Mouse (Mus musculus): ENCODE results near the gene Syndig1l. TPM values are rescaled to one million over a fixed set of nuclear protein-coding genes. Genes with fewer than 3 reads are reported as not detected.

Syndig1l gene
- polyA plus RNA-seq, 1 experiment from 2014 or later, result 0.60 TPM

- Histone ChIP-seq H3K4me2 (replicated peaks; ENCODE audit: low read depth, low read length) (no peak overlapping the region), H3K9ac (ENCODE audit: low read depth, low read length) (no peak overlapping the region), H3K9me3 (ENCODE audit: control insufficient read depth, low read length) (no peaks in the 10 kb centered on the region), H3K36me3 (ENCODE audit: control insufficient read depth, insufficient read depth, low read length) (no peaks in the 10 kb centered on the region), H3K4me3 (ENCODE audit: low read depth, low read length) (no peak overlapping the region), H3K27me3 (ENCODE audit: control insufficient read depth, insufficient read depth, low read length) (no peaks in the 10 kb centered on the region), H3K27ac (ENCODE audit: low read depth, low read length) (no peak overlapping the region), H3K4me1 (replicated peaks; ENCODE audit: control insufficient read depth, insufficient read depth, low read length) (no peaks in the 10 kb centered on the region)
- ATAC-seq (ENCODE audit: low FRiP score) (no peak), DNase-seq (ENCODE audit: low spot score) (no peak)
- WGBS, result 87% methylated on average over 4 of the region's 4 CpGs
These were observed 11.1 kb downstream of the Syndig1l start for GRCm38 (mm10) chr12:84687531-84687930.

- no peak overlapping the region for H3K4me3 ChIP-seq (ENCODE audit: low read depth, low read length)
- no peaks in the 10 kb centered on the region for H3K27me3 ChIP-seq (ENCODE audit: control insufficient read depth, insufficient read depth, low read length)
- no peaks in the 10 kb centered on the region for H3K9me3 ChIP-seq (ENCODE audit: control insufficient read depth, low read length)
- ATAC-seq (ENCODE audit: low FRiP score) (no peak), DNase-seq (ENCODE audit: low spot score) (peak; percentile 16)
- 13% methylated on average over 4 of the region's 4 CpGs for WGBS
- no peaks in the 10 kb centered on the region for H3K36me3 ChIP-seq (ENCODE audit: control insufficient read depth, insufficient read depth, low read length)
- no peak overlapping the region for H3K4me2 ChIP-seq (replicated peaks; ENCODE audit: low read depth, low read length)
- no peak overlapping the region for H3K9ac ChIP-seq (ENCODE audit: low read depth, low read length)
- no peaks in the 10 kb centered on the region for H3K4me1 ChIP-seq (replicated peaks; ENCODE audit: control insufficient read depth, insufficient read depth, low read length)
- no peak overlapping the region for H3K27ac ChIP-seq (ENCODE audit: low read depth, low read length)
These were observed 12.5 kb downstream of the Syndig1l start for GRCm38 (mm10) chr12:84686176-84686575.

GRCm38 (mm10) chr12:84684569-84684968 lies 14.1 kb downstream of the Syndig1l start:
- 78% methylated on average over 7 of the region's 7 CpGs for WGBS

GRCm38 (mm10) chr12:84676011-84676410 lies 22.6 kb downstream of the Syndig1l start:
- Histone ChIP-seq H3K27ac (ENCODE audit: low read depth, low read length) (no peak overlapping the region), H3K27me3 (ENCODE audit: control insufficient read depth, insufficient read depth, low read length) (no peaks in the 10 kb centered on the region; the same call in 1 of the 2 replicates), H3K4me2 (replicated peaks; ENCODE audit: low read depth, low read length) (no peak overlapping the region), H3K9ac (ENCODE audit: low read depth, low read length) (no peak overlapping the region), H3K4me1 (replicated peaks; ENCODE audit: control insufficient read depth, insufficient read depth, low read length) (no peaks in the 10 kb centered on the region; the same call in 1 of the 2 replicates), H3K4me3 (ENCODE audit: low read depth, low read length) (no peak overlapping the region), H3K36me3 (ENCODE audit: control insufficient read depth, insufficient read depth, low read length) (no peaks in the 10 kb centered on the region), H3K9me3 (ENCODE audit: control insufficient read depth, low read length) (no peaks in the 10 kb centered on the region)
- ATAC-seq (ENCODE audit: low FRiP score), result no peak
- 68% methylated on average over 3 of the region's 3 CpGs for WGBS
- no peak for DNase-seq (ENCODE audit: low spot score)

More at GRCm38 (mm10) chr12:84684569-84684968, 14.1 kb downstream of the Syndig1l start:
- no peaks in the 10 kb centered on the region for H3K36me3 ChIP-seq (ENCODE audit: control insufficient read depth, insufficient read depth, low read length)
- no peaks in the 10 kb centered on the region for H3K9me3 ChIP-seq (ENCODE audit: control insufficient read depth, low read length)
- no peak overlapping the region for H3K4me3 ChIP-seq (ENCODE audit: low read depth, low read length)
- no peaks in the 10 kb centered on the region for H3K4me1 ChIP-seq (replicated peaks; ENCODE audit: control insufficient read depth, insufficient read depth, low read length)
- no peak overlapping the region for H3K27ac ChIP-seq (ENCODE audit: low read depth, low read length)
- no peak for DNase-seq (ENCODE audit: low spot score)
- ATAC-seq (ENCODE audit: low FRiP score), result no peak
- no peaks in the 10 kb centered on the region; the same call in 1 of the 2 replicates for H3K27me3 ChIP-seq (ENCODE audit: control insufficient read depth, insufficient read depth, low read length)
- no peak overlapping the region for H3K9ac ChIP-seq (ENCODE audit: low read depth, low read length)
- H3K4me2 ChIP-seq (replicated peaks; ENCODE audit: low read depth, low read length), result no peak overlapping the region

GRCm38 (mm10) chr12:84674666-84675526 lies 23.7 kb downstream of the Syndig1l start:
- no peak overlapping the region for H3K9ac ChIP-seq (ENCODE audit: low read depth, low read length)
- no peaks in the 10 kb centered on the region for H3K36me3 ChIP-seq (ENCODE audit: control insufficient read depth, insufficient read depth, low read length)
- no peak for ATAC-seq (ENCODE audit: low FRiP score)
- 43% methylated on average over 14 of the region's 14 CpGs for WGBS
- H3K4me1 ChIP-seq (replicated peaks; ENCODE audit: control insufficient read depth, insufficient read depth, low read length), result no peaks in the 10 kb centered on the region; the same call in 1 of the 2 replicates
- H3K27me3 ChIP-seq (ENCODE audit: control insufficient read depth, insufficient read depth, low read length), result no peaks in the 10 kb centered on the region
- H3K9me3 ChIP-seq (ENCODE audit: control insufficient read depth, low read length), result no peaks in the 10 kb centered on the region
- H3K4me2 ChIP-seq (replicated peaks; ENCODE audit: low read depth, low read length), result no peak overlapping the region
- no peak for DNase-seq (ENCODE audit: low spot score)
- no peak overlapping the region for H3K4me3 ChIP-seq (ENCODE audit: low read depth, low read length)
- no peak overlapping the region; the same call in 1 of the 2 replicates for H3K27ac ChIP-seq (ENCODE audit: low read depth, low read length)

GRCm38 (mm10) chr12:84671646-84672045 lies 27.0 kb downstream of the Syndig1l start:
- no peak for ATAC-seq (ENCODE audit: low FRiP score)
- no peaks in the 10 kb centered on the region for H3K9me3 ChIP-seq (ENCODE audit: control insufficient read depth, low read length)
- no peak overlapping the region for H3K27ac ChIP-seq (ENCODE audit: low read depth, low read length)
- H3K4me2 ChIP-seq (replicated peaks; ENCODE audit: low read depth, low read length), result no peak overlapping the region
- no peaks in the 10 kb centered on the region for H3K36me3 ChIP-seq (ENCODE audit: control insufficient read depth, insufficient read depth, low read length)
- DNase-seq (ENCODE audit: low spot score), result no peak
- WGBS, result 25% methylated on average over 10 of the region's 10 CpGs
- no peak overlapping the region for H3K4me3 ChIP-seq (ENCODE audit: low read depth, low read length)
- H3K9ac ChIP-seq (ENCODE audit: low read depth, low read length), result no peak overlapping the region
- H3K4me1 ChIP-seq (replicated peaks; ENCODE audit: control insufficient read depth, insufficient read depth, low read length), result no peaks in the 10 kb centered on the region; the same call in 1 of the 2 replicates
- H3K27me3 ChIP-seq (ENCODE audit: control insufficient read depth, insufficient read depth, low read length), result no peaks in the 10 kb centered on the region

- Histone ChIP-seq H3K27ac (ENCODE audit: low read depth, low read length) (no peak overlapping the region), H3K9me3 (ENCODE audit: control insufficient read depth, low read length) (no peaks in the 10 kb centered on the region), H3K4me1 (replicated peaks; ENCODE audit: control insufficient read depth, insufficient read depth, low read length) (no peaks in the 10 kb centered on the region; the same call in 1 of the 2 replicates), H3K4me2 (replicated peaks; ENCODE audit: low read depth, low read length) (no peak overlapping the region), H3K27me3 (ENCODE audit: control insufficient read depth, insufficient read depth, low read length) (no peaks in the 10 kb centered on the region), H3K36me3 (ENCODE audit: control insufficient read depth, insufficient read depth, low read length) (no peaks in the 10 kb centered on the region), H3K4me3 (ENCODE audit: low read depth, low read length) (no peak overlapping the region), H3K9ac (ENCODE audit: low read depth, low read length) (no peak overlapping the region)
- WGBS, result 88% methylated on average over 3 of the region's 3 CpGs
- DNase-seq (ENCODE audit: low spot score) (peak; percentile 30), ATAC-seq (ENCODE audit: low FRiP score) (no peak)
These were observed 28.1 kb downstream of the Syndig1l start for GRCm38 (mm10) chr12:84670555-84670954.

GRCm38 (mm10) chr12:84653912-84654311 lies 44.7 kb downstream of the Syndig1l start:
- no peaks in the 10 kb centered on the region for H3K9me3 ChIP-seq (ENCODE audit: control insufficient read depth, low read length)
- no peaks in the 10 kb centered on the region; the same call in 1 of the 2 replicates for H3K4me1 ChIP-seq (replicated peaks; ENCODE audit: control insufficient read depth, insufficient read depth, low read length)
- H3K9ac ChIP-seq (ENCODE audit: low read depth, low read length), result no peak overlapping the region
- DNase-seq (ENCODE audit: low spot score) (peak; percentile 83), ATAC-seq (ENCODE audit: low FRiP score) (no peak)
- H3K27me3 ChIP-seq (ENCODE audit: control insufficient read depth, insufficient read depth, low read length), result no peaks in the 10 kb centered on the region; the same call in 1 of the 2 replicates
- no peak overlapping the region for H3K4me3 ChIP-seq (ENCODE audit: low read depth, low read length)
- no peak overlapping the region for H3K27ac ChIP-seq (ENCODE audit: low read depth, low read length)
- H3K36me3 ChIP-seq (ENCODE audit: control insufficient read depth, insufficient read depth, low read length), result no peaks in the 10 kb centered on the region
- no peak overlapping the region for H3K4me2 ChIP-seq (replicated peaks; ENCODE audit: low read depth, low read length)
- WGBS, result 22% methylated on average over 3 of the region's 3 CpGs

- no peak overlapping the region for H3K9ac ChIP-seq (ENCODE audit: low read depth, low read length)
- WGBS, result 83% methylated on average over 13 of the region's 13 CpGs
- DNase-seq (ENCODE audit: low spot score) (no peak), ATAC-seq (ENCODE audit: low FRiP score) (no peak)
- no peak overlapping the region for H3K27ac ChIP-seq (ENCODE audit: low read depth, low read length)
- H3K9me3 ChIP-seq (ENCODE audit: control insufficient read depth, low read length), result no peaks in the 10 kb centered on the region
- no peaks in the 10 kb centered on the region for H3K36me3 ChIP-seq (ENCODE audit: control insufficient read depth, insufficient read depth, low read length)
- no peak overlapping the region for H3K4me2 ChIP-seq (replicated peaks; ENCODE audit: low read depth, low read length)
- no peaks in the 10 kb centered on the region; the same call in 1 of the 2 replicates for H3K4me1 ChIP-seq (replicated peaks; ENCODE audit: control insufficient read depth, insufficient read depth, low read length)
- no peak overlapping the region for H3K4me3 ChIP-seq (ENCODE audit: low read depth, low read length)
- H3K27me3 ChIP-seq (ENCODE audit: control insufficient read depth, insufficient read depth, low read length), result no peaks in the 10 kb centered on the region
These were observed 48.4 kb downstream of the Syndig1l start for GRCm38 (mm10) chr12:84650234-84650633.

All from hindbrain, embryonic 11.5 days (tissue).